Mouse (Mus musculus) hindbrain, embryonic 10.5 days (tissue): ENCODE results near the gene Dnttip2. TPM values are rescaled to one million over a fixed set of nuclear protein-coding genes. Genes with fewer than 3 reads are reported as not detected.
"Not testable (repeated sequence)": the region's sequence is repeated elsewhere in the genome, so short reads cannot be mapped to it uniquely, and the experiment has no call there.

ENCODE experiments used
- DNase-seq: peaks from one replicate; pipeline ENCODE4 v3.0.0-alpha.2; 2017; ENCODE audit warnings: low spot score
- H3K27ac ChIP-seq: fragments of 300-500 bp; sonication (generic); 2 replicates; pipeline ENCODE4 v1.5.1; 2016; ENCODE audit warnings: mild to moderate bottlenecking, moderate library complexity
- H3K27me3 ChIP-seq: fragments of 300-500 bp; sonication (generic); 2 replicates; pipeline ENCODE4 v1.6.1; 2016; ENCODE audit warnings: mild to moderate bottlenecking; ENCODE audit not compliant: poor library complexity, insufficient read depth, severe bottlenecking
- H3K36me3 ChIP-seq: fragments of 300-500 bp; sonication (generic); 2 replicates; pipeline ENCODE4 v1.6.1; 2016; ENCODE audit warnings: mild to moderate bottlenecking, moderate library complexity
- H3K4me1 ChIP-seq: fragments of 300-500 bp; sonication (generic); replicated peaks from 2 replicates; pipeline ENCODE4 v1.6.1; 2016; ENCODE audit warnings: mild to moderate bottlenecking
- H3K4me3 ChIP-seq: fragments of 300-500 bp; sonication (generic); 2 replicates; pipeline ENCODE4 v1.5.1; 2016; ENCODE audit warnings: mild to moderate bottlenecking, moderate library complexity
- H3K9me3 ChIP-seq: fragments of 300-500 bp; sonication (generic); 2 replicates; pipeline ENCODE4 v1.6.1; 2016; ENCODE audit warnings: mild to moderate bottlenecking, moderate library complexity
- WGBS: fragments of 180-500 bp; shearing (Covaris S2); methylation state at CpG from one replicate; pipeline ENCODE4 v1.1.7; 2016; 5-methylcytosine and 5-hydroxymethylcytosine counted together
- polyA plus RNA-seq: library from polyadenylated mRNA; unstranded; fragments of >200 nt; fragmentation: Nextera tagmentation; extraction: Ambion mirVana; gene quantifications from 2 replicates; pipeline ENCODE4 v1.2.1, GENCODE M21; 2016

Dnttip2 gene
- 65.0 and 83.1 TPM in 2 replicates for polyA plus RNA-seq

DNA sequence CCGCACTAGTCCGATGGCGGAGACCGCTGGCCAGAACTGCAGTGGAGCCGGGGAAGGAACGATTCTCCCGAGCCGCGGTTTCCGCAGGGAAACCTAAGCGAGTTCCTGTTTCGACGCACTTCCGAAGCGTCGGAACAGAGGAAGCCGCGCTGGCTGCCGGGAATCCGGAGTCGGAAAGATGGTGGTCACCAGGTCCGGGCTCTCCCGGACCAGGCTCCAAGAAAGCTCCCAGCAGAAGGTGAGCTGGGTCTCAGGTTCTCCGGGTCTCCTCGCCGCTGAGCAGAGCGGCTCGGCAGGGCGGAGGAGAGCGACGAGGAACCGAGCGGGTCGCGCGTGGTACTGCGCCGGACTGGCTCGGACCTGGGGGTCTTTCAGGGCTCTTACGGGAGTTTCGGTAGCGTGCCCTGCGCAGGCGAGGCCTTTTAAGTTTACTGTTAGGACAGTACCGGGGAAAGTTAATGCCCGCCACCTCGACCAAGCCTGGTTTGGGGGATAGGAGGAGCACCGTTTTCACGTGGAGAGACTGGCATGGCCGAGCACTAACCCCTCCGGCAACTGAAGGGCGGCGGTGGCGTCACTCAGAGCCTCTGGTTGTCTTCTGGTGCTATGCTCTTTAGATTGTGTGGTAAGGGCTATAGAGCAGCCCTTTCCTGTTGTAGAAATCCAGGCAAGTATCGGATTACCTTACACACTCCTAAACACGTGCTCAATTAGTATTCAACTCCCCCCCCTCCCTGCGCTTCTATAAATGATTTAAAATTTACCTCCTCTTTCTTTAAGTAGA lies at the start of gene Dnttip2:
Gene Dnttip2, plus strand, starts transcription at position 148 of the 784 bp plus-strand sequence.
- WGBS = under 1% methylated on average over 57 of the region's 57 CpGs
- Histone ChIP-seq H3K27me3 (no peaks in the 10 kb centered on the region), H3K4me3 (peak within 1 kb of the TSS; percentile 90), H3K9me3 (no peaks in the 10 kb centered on the region), H3K27ac (peak within 1 kb of the TSS; percentile 92), H3K36me3 (peaks cover 44% of the 10 kb centered on the region), H3K4me1 (peaks cover 36% of the 10 kb centered on the region)
- peak; percentile 94 for DNase-seq

- 83% methylated on average over 6 of the region's 6 CpGs for WGBS
- DNase-seq, H3K27me3 ChIP-seq, H3K27ac ChIP-seq, H3K4me3 ChIP-seq, H3K9me3 ChIP-seq, H3K36me3 ChIP-seq, H3K4me1 ChIP-seq: not testable (repeated sequence)
These were observed 47.2 kb upstream of the Dnttip2 start for GRCm38 (mm10) chr3:122226972-122227371.

- Histone ChIP-seq H3K27me3 (no peaks in the 10 kb centered on the region), H3K27ac (no peak overlapping the region), H3K4me3 (no peak overlapping the region), H3K9me3 (no peaks in the 10 kb centered on the region), H3K36me3 (no peaks in the 10 kb centered on the region), H3K4me1 (no peaks in the 10 kb centered on the region)
- no peak for DNase-seq
- 67% methylated on average over 1 of the region's 1 CpGs for WGBS
These were observed 38.4 kb upstream of the Dnttip2 start for GRCm38 (mm10) chr3:122235772-122236171.

GRCm38 (mm10) chr3:122242876-122243275 lies 31.3 kb upstream of the Dnttip2 start:
- Histone ChIP-seq H3K9me3 (no peaks in the 10 kb centered on the region), H3K4me3 (no peak overlapping the region), H3K4me1 (peaks cover 37% of the 10 kb centered on the region), H3K27ac (no peak overlapping the region), H3K27me3 (no peaks in the 10 kb centered on the region), H3K36me3 (no peaks in the 10 kb centered on the region)
- 54% methylated on average over 6 of the region's 6 CpGs for WGBS
- no peak for DNase-seq

- no peaks in the 10 kb centered on the region for H3K36me3 ChIP-seq
- DNase-seq = no peak
- peaks cover 37% of the 10 kb centered on the region for H3K4me1 ChIP-seq
- H3K9me3 ChIP-seq = no peaks in the 10 kb centered on the region
- no peaks in the 10 kb centered on the region for H3K27me3 ChIP-seq
- no peak overlapping the region for H3K4me3 ChIP-seq
- peak overlapping the region; percentile 62 for H3K27ac ChIP-seq
- 49% methylated on average over 14 of the region's 14 CpGs for WGBS
These were observed 30.6 kb upstream of the Dnttip2 start for GRCm38 (mm10) chr3:122243416-122244167.

DNA sequence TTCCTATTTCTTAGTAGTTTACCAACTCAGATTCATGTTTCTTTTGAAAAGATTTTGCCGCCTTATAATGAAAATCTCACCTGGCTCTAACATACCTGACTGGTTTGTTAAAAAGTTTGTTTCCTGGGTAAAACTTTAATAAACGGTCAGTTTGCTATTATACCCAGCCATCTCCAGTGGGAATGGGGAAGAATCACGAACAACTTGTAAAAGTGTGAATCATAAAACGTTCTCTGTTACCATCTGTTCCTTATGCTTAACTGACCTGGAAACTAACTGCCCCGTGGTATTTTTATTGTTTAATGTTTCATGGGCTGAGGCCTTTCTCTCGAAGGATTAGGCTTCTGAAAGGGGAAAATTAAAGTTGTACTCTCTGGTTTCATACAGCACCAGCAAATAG lies 29.4 kb upstream of the Dnttip2 start:
- 60% methylated on average over 6 of the region's 6 CpGs for WGBS
- H3K27ac ChIP-seq = peak overlapping the region; percentile 94

DNA sequence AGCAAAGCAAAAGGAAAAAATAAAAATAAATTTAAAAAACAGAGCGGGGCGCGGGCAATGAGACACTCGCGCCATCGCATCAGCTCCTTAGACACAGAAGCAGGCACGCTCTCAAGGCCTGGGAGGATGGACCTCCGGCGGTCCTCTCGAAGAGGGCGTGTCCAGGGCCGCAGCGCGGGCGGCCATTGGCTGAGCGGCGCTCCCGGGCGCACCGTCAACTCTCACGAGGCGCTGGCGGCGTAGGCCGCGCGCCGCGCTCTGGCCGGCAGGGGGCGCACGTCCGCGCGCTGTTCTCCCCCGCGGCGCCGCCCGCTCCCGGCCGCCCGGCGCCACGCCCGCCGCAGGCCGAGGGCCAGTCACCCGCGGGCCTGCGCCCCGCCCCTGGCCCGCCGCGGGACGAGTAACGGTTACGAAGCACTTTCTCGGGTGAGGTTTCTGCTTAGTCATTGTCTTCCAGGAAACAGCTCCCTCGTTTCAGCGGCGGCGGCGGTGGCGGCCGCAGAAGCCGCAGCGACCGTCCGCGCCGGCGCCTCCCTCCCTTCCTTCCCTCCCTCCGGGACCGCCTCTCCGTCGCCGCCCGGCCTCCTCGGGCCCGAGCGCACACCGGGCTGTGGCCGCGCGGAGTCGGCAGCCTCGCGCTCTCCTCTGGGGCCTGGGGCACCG lies 28.8 kb upstream of the Dnttip2 start, which contains the start of gene Gclm:
Gene Gclm, plus strand, starts transcription at position 343 of the 663 bp plus-strand sequence.
- H3K36me3 ChIP-seq = no peaks in the 10 kb centered on the region
- no peaks in the 10 kb centered on the region for H3K9me3 ChIP-seq
- H3K27me3 ChIP-seq = no peaks in the 10 kb centered on the region
- peak within 1 kb of the TSS; percentile 94 for H3K27ac ChIP-seq
- peak; percentile 92 for DNase-seq
- under 1% methylated on average over 89 of the region's 90 CpGs for WGBS
- H3K4me3 ChIP-seq = peak within 1 kb of the TSS; percentile 93
- H3K4me1 ChIP-seq = peaks cover 37% of the 10 kb centered on the region

More for the DNA sequence above, 29.4 kb upstream of the Dnttip2 start:
- Histone ChIP-seq H3K4me1 (peaks cover 37% of the 10 kb centered on the region), H3K4me3 (peak overlapping the region; percentile 93), H3K27me3 (no peaks in the 10 kb centered on the region), H3K36me3 (no peaks in the 10 kb centered on the region), H3K9me3 (no peaks in the 10 kb centered on the region)
- no peak for DNase-seq

GRCm38 (mm10) chr3:122245878-122246332 lies 28.3 kb upstream of the Dnttip2 start:
- Histone ChIP-seq H3K27me3 (no peaks in the 10 kb centered on the region), H3K36me3 (no peaks in the 10 kb centered on the region), H3K27ac (peak overlapping the region; percentile 94), H3K9me3 (no peaks in the 10 kb centered on the region), H3K4me1 (peaks cover 37% of the 10 kb centered on the region), H3K4me3 (peak overlapping the region; percentile 93)
- under 1% methylated on average over 50 of the region's 50 CpGs for WGBS
- DNase-seq = peak; percentile 72

DNA sequence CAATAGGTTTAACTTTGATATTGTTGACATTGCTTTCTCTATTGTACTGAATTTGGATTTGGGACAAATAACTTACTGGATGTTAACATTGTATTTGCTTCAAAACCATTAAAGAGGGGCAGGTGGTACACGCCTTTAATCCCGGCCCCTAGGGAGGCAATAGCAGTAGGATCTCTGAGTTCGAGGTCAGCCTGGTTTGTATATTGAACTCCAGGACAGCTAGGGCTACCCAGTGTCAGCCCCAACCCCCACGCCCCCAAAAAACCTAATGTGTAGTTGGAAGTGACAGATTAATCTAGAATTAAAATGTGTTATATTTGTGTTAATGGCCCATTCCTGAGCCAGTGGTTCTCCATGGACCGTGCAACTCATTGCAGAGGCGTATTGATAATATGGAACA lies 27.8 kb upstream of the Dnttip2 start:
- DNase-seq = peak; percentile 13
- Histone ChIP-seq H3K4me3 (peak overlapping the region; percentile 93), H3K36me3 (no peaks in the 10 kb centered on the region), H3K27me3 (no peaks in the 10 kb centered on the region), H3K9me3 (no peaks in the 10 kb centered on the region), H3K27ac (peak overlapping the region; percentile 94), H3K4me1 (peaks cover 37% of the 10 kb centered on the region)
- 30% methylated on average over 6 of the region's 6 CpGs for WGBS

GRCm38 (mm10) chr3:122246986-122247767 lies 27.0 kb upstream of the Dnttip2 start:
- no peak overlapping the region for H3K27ac ChIP-seq
- DNase-seq = no peak
- no peaks in the 10 kb centered on the region for H3K27me3 ChIP-seq
- H3K4me1 ChIP-seq = peaks cover 37% of the 10 kb centered on the region
- no peaks in the 10 kb centered on the region for H3K9me3 ChIP-seq
- no peaks in the 10 kb centered on the region for H3K36me3 ChIP-seq
- WGBS = 64% methylated on average over 12 of the region's 12 CpGs
- H3K4me3 ChIP-seq = peak overlapping the region; percentile 93

DNA sequence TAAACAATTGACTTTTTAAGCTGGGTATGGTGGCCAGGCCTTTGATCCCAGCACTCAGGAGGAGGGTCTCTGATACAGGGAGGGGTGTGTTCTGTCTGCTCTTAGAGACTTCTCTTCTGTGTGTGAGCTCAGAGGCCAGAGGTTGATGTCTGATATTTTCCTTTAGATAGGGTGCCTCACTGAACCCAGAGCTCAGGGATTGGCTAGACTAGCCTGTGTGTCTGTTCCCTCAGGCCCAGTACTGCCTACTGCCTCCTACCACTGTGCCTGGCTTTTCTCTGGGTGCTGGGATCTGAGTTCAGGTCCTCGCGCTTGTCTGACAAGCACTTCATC lies 26.5 kb upstream of the Dnttip2 start:
- no peaks in the 10 kb centered on the region for H3K27me3 ChIP-seq
- H3K9me3 ChIP-seq = no peaks in the 10 kb centered on the region
- no peak overlapping the region for H3K4me3 ChIP-seq
- no peak overlapping the region for H3K27ac ChIP-seq
- DNase-seq = no peak
- no peaks in the 10 kb centered on the region for H3K36me3 ChIP-seq
- 89% methylated on average over 2 of the region's 2 CpGs for WGBS
- H3K4me1 ChIP-seq = peaks cover 39% of the 10 kb centered on the region
